Mouse (Mus musculus): ENCODE data around the gene Dab2. TPM values are rescaled to one million over a fixed set of nuclear protein-coding genes. Genes with fewer than 3 reads are reported as not detected.
A peak's percentile ranks its signal among the peaks of the same experiment; 100 is the strongest.

The Dab2 gene
- polyA plus RNA-seq, 1 experiment from 2014 or later: 55.6 TPM

GRCm38 (mm10) chr15:6376785-6377184, 77.2 kb downstream of the Dab2 start:
- Histone ChIP-seq H3K4me1 (replicated peaks; ENCODE audit: control insufficient read depth, insufficient read depth, low read length) (no peaks in the 10 kb centered on the region), H3K4me3 (ENCODE audit: low read depth, low read length) (no peak overlapping the region), H3K9me3 (ENCODE audit: control insufficient read depth, low read length) (no peaks in the 10 kb centered on the region), H3K27me3 (ENCODE audit: control insufficient read depth, insufficient read depth, low read length) (no peaks in the 10 kb centered on the region), H3K36me3 (ENCODE audit: control insufficient read depth, insufficient read depth, low read length) (no peaks in the 10 kb centered on the region), H3K27ac (ENCODE audit: low read depth, low read length) (no peak overlapping the region), H3K4me2 (ENCODE audit: low read depth, low read length, severe bottlenecking) (no peak overlapping the region), H3K9ac (ENCODE audit: low read length) (no peak overlapping the region)
- no peak for ATAC-seq (replicated peaks; ENCODE audit: low FRiP score)
- DNase-seq (ENCODE audit: low spot score): no peak
- 85% methylated on average over 11 of the region's 11 CpGs for WGBS

- WGBS: 25% methylated on average over 6 of the region's 6 CpGs
- H3K27me3 ChIP-seq (ENCODE audit: control insufficient read depth, insufficient read depth, low read length): no peaks in the 10 kb centered on the region
- ATAC-seq (replicated peaks; ENCODE audit: low FRiP score): no peak
Measured at GRCm38 (mm10) chr15:6384027-6384426, 84.4 kb downstream of the Dab2 start.

GRCm38 (mm10) chr15:6385241-6385640, 85.7 kb downstream of the Dab2 start:
- H3K4me1 ChIP-seq (replicated peaks; ENCODE audit: control insufficient read depth, insufficient read depth, low read length): 0 out of 2 replicates have a peak, but pooled peaks cover 2% of the 10 kb centered on the region
- H3K27ac ChIP-seq (ENCODE audit: low read depth, low read length): no peak overlapping the region
- DNase-seq (ENCODE audit: low spot score) (no peak), ATAC-seq (replicated peaks; ENCODE audit: low FRiP score) (no peak; the same call in 1 of the 2 replicates)
- no peaks in the 10 kb centered on the region for H3K9me3 ChIP-seq (ENCODE audit: control insufficient read depth, low read length)
- H3K27me3 ChIP-seq (ENCODE audit: control insufficient read depth, insufficient read depth, low read length): no peaks in the 10 kb centered on the region
- H3K36me3 ChIP-seq (ENCODE audit: control insufficient read depth, insufficient read depth, low read length): no peaks in the 10 kb centered on the region
- WGBS: 23% methylated on average over 1 of the region's 1 CpGs
- no peak overlapping the region for H3K4me3 ChIP-seq (ENCODE audit: low read depth, low read length)
- H3K4me2 ChIP-seq (ENCODE audit: low read depth, low read length, severe bottlenecking): no peak overlapping the region
- no peak overlapping the region for H3K9ac ChIP-seq (ENCODE audit: low read length)

More at GRCm38 (mm10) chr15:6384027-6384426, 84.4 kb downstream of the Dab2 start:
- no peak overlapping the region for H3K4me2 ChIP-seq (ENCODE audit: low read depth, low read length, severe bottlenecking)
- no peak overlapping the region for H3K27ac ChIP-seq (ENCODE audit: low read depth, low read length)
- no peaks in the 10 kb centered on the region for H3K36me3 ChIP-seq (ENCODE audit: control insufficient read depth, insufficient read depth, low read length)
- no peaks in the 10 kb centered on the region for H3K9me3 ChIP-seq (ENCODE audit: control insufficient read depth, low read length)
- no peak overlapping the region for H3K4me3 ChIP-seq (ENCODE audit: low read depth, low read length)
- no peak for DNase-seq (ENCODE audit: low spot score)
- no peak overlapping the region for H3K9ac ChIP-seq (ENCODE audit: low read length)
- H3K4me1 ChIP-seq (replicated peaks; ENCODE audit: control insufficient read depth, insufficient read depth, low read length): 0 out of 2 replicates have a peak, but pooled peaks cover 2% of the 10 kb centered on the region

- Histone ChIP-seq H3K4me1 (replicated peaks; ENCODE audit: control insufficient read depth, insufficient read depth, low read length) (0 out of 2 replicates have a peak, but pooled peaks cover 2% of the 10 kb centered on the region), H3K9ac (ENCODE audit: low read length) (peak overlapping the region; percentile 59), H3K4me3 (ENCODE audit: low read depth, low read length) (peak overlapping the region; percentile 42), H3K4me2 (ENCODE audit: low read depth, low read length, severe bottlenecking) (peak overlapping the region; percentile 68), H3K36me3 (ENCODE audit: control insufficient read depth, insufficient read depth, low read length) (no peaks in the 10 kb centered on the region), H3K27ac (ENCODE audit: low read depth, low read length) (no peak overlapping the region), H3K9me3 (ENCODE audit: control insufficient read depth, low read length) (no peaks in the 10 kb centered on the region), H3K27me3 (ENCODE audit: control insufficient read depth, insufficient read depth, low read length) (no peaks in the 10 kb centered on the region)
- 3% methylated on average over 49 of the region's 49 CpGs for WGBS
- ATAC-seq (replicated peaks; ENCODE audit: low FRiP score) (peak; percentile 94), DNase-seq (ENCODE audit: low spot score) (peak; percentile 88)
Measured at GRCm38 (mm10) chr15:6386159-6386951, 86.8 kb downstream of the Dab2 start.

GRCm38 (mm10) chr15:6386961-6387728, 87.6 kb downstream of the Dab2 start:
- H3K27ac ChIP-seq (ENCODE audit: low read depth, low read length): no peak overlapping the region
- no peaks in the 10 kb centered on the region for H3K27me3 ChIP-seq (ENCODE audit: control insufficient read depth, insufficient read depth, low read length)
- H3K4me3 ChIP-seq (ENCODE audit: low read depth, low read length): peak overlapping the region; percentile 42
- DNase-seq (ENCODE audit: low spot score) (peak; percentile 59), ATAC-seq (replicated peaks; ENCODE audit: low FRiP score) (no peak)
- H3K36me3 ChIP-seq (ENCODE audit: control insufficient read depth, insufficient read depth, low read length): no peaks in the 10 kb centered on the region
- no peaks in the 10 kb centered on the region for H3K9me3 ChIP-seq (ENCODE audit: control insufficient read depth, low read length)
- H3K4me2 ChIP-seq (ENCODE audit: low read depth, low read length, severe bottlenecking): peak overlapping the region; percentile 68
- 9% methylated on average over 19 of the region's 19 CpGs for WGBS
- H3K9ac ChIP-seq (ENCODE audit: low read length): peak overlapping the region; percentile 59
- H3K4me1 ChIP-seq (replicated peaks; ENCODE audit: control insufficient read depth, insufficient read depth, low read length): 0 out of 2 replicates have a peak, but pooled peaks cover 2% of the 10 kb centered on the region

- Histone ChIP-seq H3K27me3 (ENCODE audit: control insufficient read depth, insufficient read depth, low read length) (no peaks in the 10 kb centered on the region), H3K36me3 (ENCODE audit: control insufficient read depth, insufficient read depth, low read length) (no peaks in the 10 kb centered on the region), H3K4me3 (ENCODE audit: low read depth, low read length) (peak overlapping the region; percentile 42), H3K4me2 (ENCODE audit: low read depth, low read length, severe bottlenecking) (peak overlapping the region; percentile 68; the same call in 1 of the 2 replicates), H3K27ac (ENCODE audit: low read depth, low read length) (no peak overlapping the region), H3K9me3 (ENCODE audit: control insufficient read depth, low read length) (no peaks in the 10 kb centered on the region), H3K4me1 (replicated peaks; ENCODE audit: control insufficient read depth, insufficient read depth, low read length) (0 out of 2 replicates have a peak, but pooled peaks cover 2% of the 10 kb centered on the region), H3K9ac (ENCODE audit: low read length) (peak overlapping the region; percentile 59)
- DNase-seq (ENCODE audit: low spot score) (no peak), ATAC-seq (replicated peaks; ENCODE audit: low FRiP score) (no peak)
- WGBS: 10% methylated on average over 6 of the region's 6 CpGs
Measured at GRCm38 (mm10) chr15:6387729-6388070, 88.1 kb downstream of the Dab2 start.

- no peaks in the 10 kb centered on the region for H3K27me3 ChIP-seq (ENCODE audit: control insufficient read depth, insufficient read depth, low read length)
- 0 out of 2 replicates have a peak, but pooled peaks cover 2% of the 10 kb centered on the region for H3K4me1 ChIP-seq (replicated peaks; ENCODE audit: control insufficient read depth, insufficient read depth, low read length)
- no peaks in the 10 kb centered on the region for H3K36me3 ChIP-seq (ENCODE audit: control insufficient read depth, insufficient read depth, low read length)
- H3K4me2 ChIP-seq (ENCODE audit: low read depth, low read length, severe bottlenecking): peak overlapping the region; percentile 68; the same call in 1 of the 2 replicates
- DNase-seq (ENCODE audit: low spot score) (no peak), ATAC-seq (replicated peaks; ENCODE audit: low FRiP score) (no peak)
- no peak overlapping the region for H3K9ac ChIP-seq (ENCODE audit: low read length)
- H3K4me3 ChIP-seq (ENCODE audit: low read depth, low read length): peak overlapping the region; percentile 42; the same call in 1 of the 2 replicates
- WGBS: 67% methylated on average over 3 of the region's 3 CpGs
- no peak overlapping the region for H3K27ac ChIP-seq (ENCODE audit: low read depth, low read length)
- H3K9me3 ChIP-seq (ENCODE audit: control insufficient read depth, low read length): no peaks in the 10 kb centered on the region
Measured at GRCm38 (mm10) chr15:6388146-6388545, 88.6 kb downstream of the Dab2 start.

- H3K9ac ChIP-seq (ENCODE audit: low read length): no peak overlapping the region
- 93% methylated on average over 7 of the region's 7 CpGs for WGBS
- ATAC-seq (replicated peaks; ENCODE audit: low FRiP score) (no peak), DNase-seq (ENCODE audit: low spot score) (no peak)
- H3K36me3 ChIP-seq (ENCODE audit: control insufficient read depth, insufficient read depth, low read length): no peaks in the 10 kb centered on the region
- no peak overlapping the region for H3K4me3 ChIP-seq (ENCODE audit: low read depth, low read length)
- 0 out of 2 replicates have a peak, but pooled peaks cover 2% of the 10 kb centered on the region for H3K4me1 ChIP-seq (replicated peaks; ENCODE audit: control insufficient read depth, insufficient read depth, low read length)
- no peaks in the 10 kb centered on the region for H3K27me3 ChIP-seq (ENCODE audit: control insufficient read depth, insufficient read depth, low read length)
- no peak overlapping the region for H3K4me2 ChIP-seq (ENCODE audit: low read depth, low read length, severe bottlenecking)
- no peaks in the 10 kb centered on the region for H3K9me3 ChIP-seq (ENCODE audit: control insufficient read depth, low read length)
- no peak overlapping the region for H3K27ac ChIP-seq (ENCODE audit: low read depth, low read length)
Measured at GRCm38 (mm10) chr15:6388631-6389030, 89.0 kb downstream of the Dab2 start.
